Mouse (Mus musculus) spleen, adult 18-20 months (tissue): Measurements from ENCODE around the gene Snx14.
A peak's percentile ranks its signal among the peaks of the same experiment; 100 is the strongest.

Experiments
- DNase-seq, 2 experiments: peaks; one replicate each; pipeline ENCODE4 v3.0.0; 2022; ENCODE audit warnings: mixed read lengths in 2 of 2

The Snx14 gene

DNA sequence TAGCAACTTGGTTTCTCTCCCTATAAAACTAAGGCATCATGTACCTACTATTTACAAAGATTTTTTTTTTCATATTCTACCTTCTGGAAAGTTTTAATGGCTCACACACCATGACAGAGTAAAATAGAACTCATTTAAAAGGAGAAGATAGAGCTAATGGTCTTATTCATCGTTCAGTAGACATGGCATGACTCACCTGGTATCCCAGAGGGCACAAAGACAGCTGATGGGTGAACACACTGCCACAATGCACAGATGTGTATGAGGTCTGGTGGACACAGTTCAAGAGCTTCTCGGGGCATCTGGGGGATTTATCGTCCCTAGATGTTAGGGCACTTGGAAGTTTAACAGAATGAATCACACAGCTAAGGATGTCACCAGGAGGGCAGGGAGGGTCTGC lies 97.9 kb downstream of the Snx14 start:
- no peak for DNase-seq

DNA sequence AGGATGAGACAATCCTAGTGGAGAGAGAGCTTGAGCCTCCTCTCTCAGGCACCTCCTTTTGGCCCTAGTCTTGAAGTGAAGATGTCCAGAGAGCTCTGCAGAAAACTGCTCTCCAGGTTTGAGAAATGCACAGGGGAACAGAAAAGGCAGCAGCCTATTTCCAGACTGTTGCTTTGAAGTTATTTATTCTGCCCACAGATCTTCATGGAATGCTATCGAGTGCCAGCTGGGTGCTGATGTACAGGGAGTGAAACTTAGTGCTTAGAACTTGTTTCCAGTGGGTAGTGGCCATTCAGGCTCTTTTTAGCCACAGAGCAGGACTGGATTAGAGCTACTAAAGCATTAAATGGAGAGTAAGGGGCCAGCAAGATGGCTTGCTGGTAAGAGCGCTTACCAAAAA lies 102.9 kb downstream of the Snx14 start:
- no peak for DNase-seq

DNA sequence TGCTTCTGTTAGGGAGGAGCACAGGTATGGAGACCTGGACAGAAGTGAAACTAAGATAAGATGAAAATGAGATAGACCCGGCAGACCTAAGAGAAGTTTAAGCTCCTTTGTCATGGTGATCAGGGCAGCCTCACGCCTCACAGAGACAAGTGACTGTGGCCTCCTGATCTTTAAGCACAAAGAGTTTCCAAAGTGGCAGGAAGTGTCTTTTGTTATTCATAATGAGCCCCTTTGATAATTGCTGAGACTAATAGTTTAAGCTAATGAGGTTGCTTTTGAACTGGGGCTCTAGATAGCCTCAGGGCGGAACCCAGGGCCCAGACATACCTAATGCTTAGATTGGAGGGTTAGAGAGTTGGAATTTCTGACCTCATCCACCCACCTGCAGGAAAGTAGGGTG lies 106.3 kb downstream of the Snx14 start:
- DNase-seq, result no peak

- no peak for DNase-seq
These were observed 108.4 kb downstream of the Snx14 start for GRCm38 (mm10) chr9:88330316-88330715.

- DNase-seq, result no peak
These were observed 109.5 kb downstream of the Snx14 start for GRCm38 (mm10) chr9:88329166-88329748.

DNA sequence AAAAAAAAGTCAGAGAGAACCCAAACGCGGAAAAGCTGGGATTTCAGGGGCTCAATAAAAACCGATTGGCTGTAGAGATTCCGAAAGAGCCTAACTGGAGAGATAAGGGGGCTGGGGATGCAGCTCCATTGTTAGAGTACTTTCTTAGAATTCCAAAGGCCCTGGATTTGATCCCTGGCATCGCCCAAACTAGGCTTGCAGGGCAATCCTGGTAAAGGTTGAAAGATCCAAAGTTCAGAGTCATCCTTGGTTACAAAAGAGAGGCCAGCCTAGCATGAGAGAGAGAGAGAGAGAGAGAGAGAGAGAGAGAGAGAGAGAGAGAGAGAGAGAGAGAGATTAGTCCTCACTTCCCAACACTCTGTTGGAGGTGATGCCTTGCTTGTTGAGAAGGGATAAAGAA lies 110.1 kb downstream of the Snx14 start:
- DNase-seq, result no peak

- peak; percentile 34 to 46 for DNase-seq
These were observed 111.5 kb downstream of the Snx14 start, which contains the start of gene Nt5e for GRCm38 (mm10) chr9:88326930-88327901. TSS of gene Nt5e (plus strand) at chr9:88327197.
